Mouse (Mus musculus): ENCODE measurements around the gene Ankub1. TPM values are rescaled to one million over a fixed set of nuclear protein-coding genes. Genes with fewer than 3 reads are reported as not detected.
A peak's percentile ranks its signal among the peaks of the same experiment; 100 is the strongest.

Gene Ankub1
- polyA plus RNA-seq, 1 experiment from 2014 or later = not detected

DNA sequence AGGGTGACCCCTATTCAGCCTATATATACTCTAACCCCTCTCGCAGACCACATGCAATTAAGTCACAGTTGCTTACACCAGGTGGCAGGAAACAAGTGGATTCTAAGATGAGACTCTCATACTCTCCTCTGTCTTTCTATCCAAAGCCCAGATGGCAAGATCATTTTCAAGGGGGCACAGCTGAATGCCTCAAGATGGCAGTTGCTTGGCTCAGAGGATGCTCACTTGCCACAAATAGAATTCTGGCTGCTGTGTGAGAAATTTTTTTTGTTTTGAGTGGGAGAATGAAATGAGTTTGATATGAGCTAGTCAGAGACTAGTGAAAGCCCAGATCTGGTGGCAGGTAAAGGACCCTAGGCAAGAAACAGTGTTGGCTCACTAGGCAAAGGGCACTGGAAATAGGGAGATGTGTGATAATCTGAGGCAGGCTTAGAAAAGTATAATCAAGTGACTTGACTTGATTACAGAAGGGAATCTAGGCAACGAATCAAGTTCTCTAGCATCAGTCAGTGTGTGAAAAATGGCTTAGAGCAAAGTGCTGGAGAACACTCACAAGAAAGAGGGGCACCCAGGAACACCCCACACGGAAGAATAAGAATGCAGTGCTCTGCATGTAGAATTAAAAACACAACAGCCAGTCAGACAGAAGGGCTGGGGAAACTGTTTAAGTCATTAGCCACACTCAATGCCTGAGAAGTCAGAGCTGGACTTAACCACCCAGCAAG is 57.7 kb downstream of the Ankub1 start:
- no peaks in the 10 kb centered on the region for H3K36me3 ChIP-seq (ENCODE audit: control insufficient read depth, insufficient read depth, low read length)
- no peak overlapping the region for H3K4me2 ChIP-seq (replicated peaks; ENCODE audit: low read depth)
- H3K4me1 ChIP-seq (replicated peaks; ENCODE audit: control insufficient read depth, insufficient read depth) = no peaks in the 10 kb centered on the region
- H3K9ac ChIP-seq (ENCODE audit: low read length) = no peak overlapping the region
- H3K27me3 ChIP-seq (ENCODE audit: control insufficient read depth, insufficient read depth, low read length) = no peaks in the 10 kb centered on the region
- no peak overlapping the region for H3K27ac ChIP-seq (replicated peaks)
- no peak overlapping the region for H3K4me3 ChIP-seq (ENCODE audit: low read depth, low read length)
- 63% methylated on average over 3 of the region's 3 CpGs for WGBS
- TF ChIP-seq CTCF (IDR thresholded peaks at IDR 0.05; ENCODE audit: low read depth) (no peak), EP300 (optimal IDR thresholded peaks at IDR 0.05) (no peak)
- H3K9me3 ChIP-seq (ENCODE audit: control insufficient read depth, low read length) = no peaks in the 10 kb centered on the region
- DNase-seq (ENCODE audit: low spot score) = no peak
- ATAC-seq (ENCODE audit: low FRiP score, low TSS enrichment) = no peak

DNA sequence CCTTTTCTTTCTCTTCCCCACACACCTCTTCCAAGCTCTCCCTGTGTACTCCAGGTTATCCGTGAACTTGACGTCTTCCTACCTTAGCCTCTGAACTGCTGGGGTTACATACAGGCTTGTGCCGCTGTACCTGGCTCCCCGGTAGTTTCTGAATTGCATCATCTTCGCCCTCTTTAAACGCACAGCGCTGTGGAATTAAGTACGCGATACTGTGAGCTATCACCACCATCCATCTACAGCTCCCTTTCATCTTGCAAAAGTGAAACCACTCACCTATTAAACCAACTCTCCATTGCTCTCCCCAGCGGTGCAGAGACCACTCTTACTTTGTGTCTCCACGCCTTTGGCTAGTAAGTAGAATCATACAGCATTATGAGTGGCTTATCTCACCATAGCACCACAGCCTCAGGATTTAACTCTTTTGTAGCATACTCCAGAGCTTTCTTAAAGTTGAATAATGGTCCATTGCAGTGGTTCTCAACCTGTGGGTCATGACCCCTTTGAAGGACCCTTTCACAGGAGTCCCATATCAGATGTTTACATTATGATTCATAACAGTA is 65.6 kb downstream of the Ankub1 start:
- Histone ChIP-seq H3K4me3 (ENCODE audit: low read depth, low read length) (no peak overlapping the region), H3K4me2 (replicated peaks; ENCODE audit: low read depth) (no peak overlapping the region), H3K36me3 (ENCODE audit: control insufficient read depth, insufficient read depth, low read length) (no peaks in the 10 kb centered on the region), H3K9me3 (ENCODE audit: control insufficient read depth, low read length) (no peaks in the 10 kb centered on the region), H3K4me1 (replicated peaks; ENCODE audit: control insufficient read depth, insufficient read depth) (no peaks in the 10 kb centered on the region), H3K9ac (ENCODE audit: low read length) (no peak overlapping the region), H3K27me3 (ENCODE audit: control insufficient read depth, insufficient read depth, low read length) (no peaks in the 10 kb centered on the region), H3K27ac (replicated peaks) (no peak overlapping the region)
- 62% methylated on average over 9 of the region's 11 CpGs for WGBS
- no peak for TF ChIP-seq EP300 (optimal IDR thresholded peaks at IDR 0.05)
- TF ChIP-seq CTCF (IDR thresholded peaks at IDR 0.05; ENCODE audit: low read depth) = no peak
- DNase-seq (ENCODE audit: low spot score) = no peak
- ATAC-seq (ENCODE audit: low FRiP score, low TSS enrichment) = no peak

DNA sequence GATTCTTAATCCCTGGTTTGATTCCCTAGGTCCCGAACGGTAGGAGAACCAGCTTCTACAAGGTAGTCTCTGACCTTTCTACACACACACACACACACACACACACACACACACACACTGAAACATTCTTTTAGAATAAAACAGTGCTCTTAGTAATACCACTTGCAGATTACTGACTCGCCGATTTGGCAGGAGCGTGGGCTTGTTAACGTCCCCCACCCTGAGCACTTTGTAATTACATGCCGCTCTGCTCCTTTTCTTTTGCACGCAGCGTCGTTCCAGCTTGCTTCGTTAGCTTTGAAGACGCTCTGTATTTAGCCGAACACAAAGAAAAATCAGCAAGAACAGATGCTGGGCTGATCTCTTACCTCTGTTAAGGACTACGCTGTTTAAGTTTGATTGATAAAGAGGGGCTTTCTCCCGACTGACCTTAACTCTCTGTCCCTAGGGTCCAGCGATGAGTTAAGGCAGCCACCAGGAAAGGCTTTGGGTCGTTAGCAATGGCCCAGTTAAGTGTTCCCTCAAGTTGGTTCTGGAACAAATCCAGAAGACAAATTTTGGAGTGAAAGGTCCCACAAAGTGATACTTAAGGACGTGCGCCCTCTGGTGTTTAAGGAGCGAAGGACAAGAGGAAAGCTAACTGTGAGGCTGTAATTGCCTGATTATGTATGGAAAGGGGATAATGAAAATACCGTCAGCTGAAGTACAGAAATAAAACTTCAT is 67.2 kb downstream of the Ankub1 start:
- TF ChIP-seq CTCF (IDR thresholded peaks at IDR 0.05; ENCODE audit: low read depth) (peak; percentile 95), EP300 (optimal IDR thresholded peaks at IDR 0.05) (no peak)
- Histone ChIP-seq H3K4me1 (replicated peaks; ENCODE audit: control insufficient read depth, insufficient read depth) (no peaks in the 10 kb centered on the region), H3K9me3 (ENCODE audit: control insufficient read depth, low read length) (no peaks in the 10 kb centered on the region), H3K9ac (ENCODE audit: low read length) (peak overlapping the region; percentile 53), H3K27ac (replicated peaks) (no peak overlapping the region), H3K36me3 (ENCODE audit: control insufficient read depth, insufficient read depth, low read length) (no peaks in the 10 kb centered on the region), H3K4me3 (ENCODE audit: low read depth, low read length) (peak overlapping the region; percentile 33), H3K27me3 (ENCODE audit: control insufficient read depth, insufficient read depth, low read length) (no peaks in the 10 kb centered on the region), H3K4me2 (replicated peaks; ENCODE audit: low read depth) (peak overlapping the region; percentile 52)
- peak; percentile 29; the same call in 1 of the 2 replicates for ATAC-seq (ENCODE audit: low FRiP score, low TSS enrichment)
- DNase-seq (ENCODE audit: low spot score) = peak; percentile 72
- WGBS = 20% methylated on average over 21 of the region's 21 CpGs

DNA sequence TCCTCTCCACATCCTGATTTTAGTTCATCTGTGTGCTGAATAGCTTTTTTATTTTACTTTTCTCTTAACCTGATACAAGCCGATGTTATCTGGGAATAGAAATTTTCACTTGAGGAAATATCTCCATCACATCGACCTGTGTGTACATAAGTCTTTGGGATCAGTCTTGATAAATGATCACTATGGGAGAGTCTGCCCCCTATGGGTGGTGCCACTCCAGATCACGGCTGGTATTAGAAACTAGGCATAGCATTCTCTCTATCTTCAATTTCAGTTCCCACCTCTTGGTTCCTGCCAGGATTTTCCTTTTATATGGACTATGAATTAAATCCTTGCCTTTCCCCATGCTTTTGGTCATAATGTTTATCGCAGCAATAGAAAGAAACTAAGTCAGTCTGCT is 72.9 kb downstream of the Ankub1 start:
- H3K4me3 ChIP-seq (ENCODE audit: low read depth, low read length) = no peak overlapping the region
- DNase-seq (ENCODE audit: low spot score) = no peak
- H3K27me3 ChIP-seq (ENCODE audit: control insufficient read depth, insufficient read depth, low read length) = no peaks in the 10 kb centered on the region
- no peaks in the 10 kb centered on the region for H3K36me3 ChIP-seq (ENCODE audit: control insufficient read depth, insufficient read depth, low read length)
- no peak overlapping the region for H3K27ac ChIP-seq (replicated peaks)
- H3K4me2 ChIP-seq (replicated peaks; ENCODE audit: low read depth) = no peak overlapping the region
- H3K9me3 ChIP-seq (ENCODE audit: control insufficient read depth, low read length) = no peaks in the 10 kb centered on the region
- ATAC-seq (ENCODE audit: low FRiP score, low TSS enrichment) = no peak
- TF ChIP-seq CTCF (IDR thresholded peaks at IDR 0.05; ENCODE audit: low read depth) (peak; percentile 59), EP300 (optimal IDR thresholded peaks at IDR 0.05) (no peak)
- H3K4me1 ChIP-seq (replicated peaks; ENCODE audit: control insufficient read depth, insufficient read depth) = no peaks in the 10 kb centered on the region
- no peak overlapping the region for H3K9ac ChIP-seq (ENCODE audit: low read length)
- WGBS = 64% methylated on average over 4 of the region's 4 CpGs

DNA sequence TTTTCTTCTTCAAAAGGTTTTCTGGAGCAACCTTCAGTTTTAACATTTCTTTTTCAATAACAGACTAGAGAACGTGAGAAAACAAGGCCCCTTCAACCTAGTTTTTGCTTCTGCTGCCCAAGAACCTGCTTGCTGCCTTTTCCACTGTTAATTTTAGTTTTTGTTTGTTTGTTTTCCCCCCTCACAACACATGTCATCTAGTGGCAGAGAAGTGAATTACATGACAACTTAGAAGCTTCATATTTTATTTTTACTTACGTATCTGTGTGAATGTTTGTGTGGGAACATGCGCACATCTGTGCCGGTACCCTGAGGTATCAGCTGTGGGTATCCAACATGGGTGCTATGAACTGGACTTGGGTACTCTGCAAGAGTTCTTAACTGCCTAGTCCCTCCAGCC is 76.9 kb downstream of the Ankub1 start:
- WGBS = 91% methylated on average over 4 of the region's 4 CpGs

More for the DNA sequence above, 76.9 kb downstream of the Ankub1 start:
- no peak for TF ChIP-seq EP300 (optimal IDR thresholded peaks at IDR 0.05)
- TF ChIP-seq CTCF (IDR thresholded peaks at IDR 0.05; ENCODE audit: low read depth) = peak; percentile 42
- H3K4me3 ChIP-seq (ENCODE audit: low read depth, low read length) = no peak overlapping the region
- H3K36me3 ChIP-seq (ENCODE audit: control insufficient read depth, insufficient read depth, low read length) = no peaks in the 10 kb centered on the region
- H3K27me3 ChIP-seq (ENCODE audit: control insufficient read depth, insufficient read depth, low read length) = no peaks in the 10 kb centered on the region
- H3K4me1 ChIP-seq (replicated peaks; ENCODE audit: control insufficient read depth, insufficient read depth) = no peaks in the 10 kb centered on the region
- DNase-seq (ENCODE audit: low spot score) = no peak
- H3K9ac ChIP-seq (ENCODE audit: low read length) = no peak overlapping the region
- no peak overlapping the region for H3K27ac ChIP-seq (replicated peaks)
- no peaks in the 10 kb centered on the region for H3K9me3 ChIP-seq (ENCODE audit: control insufficient read depth, low read length)
- no peak for ATAC-seq (ENCODE audit: low FRiP score, low TSS enrichment)
- no peak overlapping the region for H3K4me2 ChIP-seq (replicated peaks; ENCODE audit: low read depth)
